Mouse (Mus musculus): Measurements from ENCODE around the gene 1700001F09Rik.
"Not testable (repeated sequence)": the region's sequence is repeated elsewhere in the genome, so short reads cannot be mapped to it uniquely, and the experiment has no call there.

Gene 1700001F09Rik

DNA sequence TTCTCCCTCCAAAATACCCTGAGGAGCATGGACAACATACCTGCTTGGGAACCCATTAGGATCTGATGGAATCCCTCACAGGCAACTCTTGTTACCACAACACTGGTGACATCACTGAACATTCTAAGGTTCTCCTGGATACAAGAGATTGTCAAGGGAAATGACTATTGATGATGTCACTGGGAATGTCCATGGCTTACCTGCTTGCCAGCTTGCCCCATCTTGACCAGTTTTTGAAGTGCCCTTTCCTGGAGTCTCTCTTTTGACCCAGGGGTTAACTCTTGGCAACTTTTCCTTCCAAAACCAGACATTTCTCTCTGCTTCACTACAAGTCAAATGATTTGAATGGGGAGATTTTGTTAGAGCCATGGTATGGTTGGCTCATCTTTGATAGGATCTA lies at the start of gene 1700001F09Rik:
TSS of gene 1700001F09Rik (minus strand) at position 101 of the 400 bp plus-strand sequence.
- DNase-seq (ENCODE audit: low spot score in 2 of 2): not testable (repeated sequence)

DNA sequence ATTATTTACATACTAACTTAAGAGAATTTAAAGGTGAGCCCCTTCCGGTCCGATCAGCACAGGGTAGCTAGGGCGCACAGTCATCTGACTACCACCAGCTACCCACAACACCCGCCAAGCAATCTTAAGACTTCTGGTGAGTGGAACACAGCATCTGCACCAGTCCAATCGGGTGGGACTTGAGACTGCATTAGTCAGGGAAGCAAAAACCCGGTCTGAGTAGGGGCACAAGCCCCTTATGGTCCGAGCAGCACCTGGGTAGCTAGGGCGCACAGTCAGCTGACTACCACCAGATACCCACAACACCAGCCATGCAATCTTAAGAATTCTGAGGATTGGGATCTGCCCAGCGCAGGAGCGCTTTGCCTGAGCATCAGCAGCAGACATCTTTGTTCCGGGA lies 14.1 kb upstream of the 1700001F09Rik start:
- DNase-seq (ENCODE audit: low spot score in 2 of 2): not testable (repeated sequence)

DNA sequence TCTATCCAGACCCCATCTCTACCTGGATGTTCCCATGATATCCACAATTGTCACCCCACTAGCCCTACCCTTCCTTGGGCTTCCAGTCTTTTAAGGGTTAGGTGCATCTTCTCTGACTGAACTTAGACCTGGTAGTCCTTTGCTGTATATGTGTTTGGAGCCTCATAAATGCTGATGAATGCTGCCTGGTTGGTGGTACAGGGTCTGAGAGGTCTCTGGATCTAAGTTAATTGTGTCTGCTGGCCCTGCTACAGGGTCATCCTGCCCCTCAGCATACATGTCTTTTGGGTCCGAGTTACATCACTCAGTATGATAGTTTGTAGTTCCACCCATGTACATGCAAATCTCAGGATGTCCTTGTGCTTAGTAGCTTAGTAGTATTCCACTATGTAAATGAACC lies 11.6 kb upstream of the 1700001F09Rik start:
- DNase-seq (ENCODE audit: low spot score in 2 of 2): peak; percentile 6 to 7

DNA sequence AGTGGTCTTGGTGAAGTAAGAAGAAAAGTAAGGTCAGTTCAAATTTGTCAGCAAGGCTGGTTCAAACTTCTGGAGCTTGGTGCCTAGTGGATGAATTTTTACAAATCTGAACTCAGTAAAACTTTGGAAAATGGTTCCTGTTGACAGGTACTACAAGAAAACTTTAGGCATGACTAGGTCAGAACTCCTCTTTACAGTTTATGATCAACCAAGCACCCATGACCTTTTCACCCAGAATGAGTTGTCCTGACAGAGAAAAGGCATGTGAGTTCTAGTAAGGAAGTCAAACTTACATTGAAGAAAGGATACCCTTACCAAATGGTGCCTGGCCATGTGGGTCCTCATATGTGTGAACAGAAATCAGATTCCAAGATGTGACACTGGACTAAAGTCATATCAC lies 9.9 kb upstream of the 1700001F09Rik start:
- not testable (repeated sequence) for DNase-seq (ENCODE audit: low spot score in 2 of 2)

DNA sequence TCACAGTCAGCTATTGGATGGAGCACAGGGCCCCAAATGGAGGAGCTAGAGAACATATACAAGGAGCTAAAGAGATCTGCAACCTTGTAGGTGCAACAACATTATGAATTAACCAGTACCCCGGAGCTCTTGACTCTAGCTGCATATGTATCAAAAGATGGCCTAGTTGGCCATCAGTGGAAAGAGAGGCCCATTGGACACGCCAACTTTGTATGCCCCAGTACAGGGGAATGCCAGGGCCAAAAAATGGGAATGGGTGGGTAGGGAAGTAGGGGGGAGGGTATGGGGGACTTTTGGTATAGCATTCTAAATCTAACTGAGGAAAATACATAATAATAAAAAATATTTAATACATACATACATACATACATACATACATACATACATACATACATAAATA lies 5.3 kb upstream of the 1700001F09Rik start:
- not testable (repeated sequence) for DNase-seq (ENCODE audit: low spot score in 2 of 2)

DNA sequence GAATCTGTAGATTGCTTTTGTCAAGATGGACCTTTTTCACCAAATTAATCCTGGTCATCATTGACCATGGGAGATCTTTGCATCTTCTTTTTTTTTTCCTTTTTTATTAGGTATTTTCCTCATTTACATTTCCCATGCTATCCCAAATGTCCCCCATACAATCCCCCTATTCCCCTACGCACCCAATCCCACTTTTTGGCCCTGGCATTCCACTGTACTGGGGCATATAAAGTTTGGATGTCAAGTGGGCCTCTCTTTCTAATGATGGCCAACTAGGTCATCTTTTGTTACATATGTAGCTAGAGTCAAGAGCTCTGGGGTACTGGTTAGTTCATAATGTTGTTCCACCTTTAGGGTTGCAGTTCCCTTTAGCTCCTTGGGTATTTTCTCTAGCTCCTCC lies 10.0 kb downstream of the 1700001F09Rik start:
- not testable (repeated sequence) for DNase-seq (ENCODE audit: low spot score in 2 of 2)

DNA sequence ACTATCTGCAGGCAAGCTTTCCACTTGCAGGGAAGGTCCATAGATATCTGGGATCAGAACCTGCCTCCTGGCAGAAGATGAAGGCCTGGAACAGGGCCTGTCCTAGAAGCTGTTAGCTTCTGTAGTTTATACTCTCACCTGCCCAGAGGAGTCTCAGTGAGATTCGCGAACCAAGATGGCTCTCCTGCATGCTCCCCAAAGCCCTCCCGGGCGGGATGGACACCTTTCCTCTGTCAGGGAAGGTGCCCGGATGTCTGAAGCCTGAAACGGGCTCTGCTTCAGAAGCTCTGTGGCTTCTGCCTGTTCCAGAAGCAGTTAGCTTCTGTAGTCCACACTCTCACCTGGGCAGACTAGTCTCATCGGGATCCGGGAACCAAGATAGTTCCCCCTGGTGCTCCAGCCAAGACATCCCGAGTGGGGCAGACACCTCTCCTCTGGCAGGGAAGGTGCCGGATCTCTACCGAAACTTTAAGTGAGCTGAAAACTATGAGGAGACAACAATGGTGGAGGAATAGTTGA lies 16.2 kb downstream of the 1700001F09Rik start:
- not testable (repeated sequence) for DNase-seq (ENCODE audit: low spot score in 2 of 2)

DNA sequence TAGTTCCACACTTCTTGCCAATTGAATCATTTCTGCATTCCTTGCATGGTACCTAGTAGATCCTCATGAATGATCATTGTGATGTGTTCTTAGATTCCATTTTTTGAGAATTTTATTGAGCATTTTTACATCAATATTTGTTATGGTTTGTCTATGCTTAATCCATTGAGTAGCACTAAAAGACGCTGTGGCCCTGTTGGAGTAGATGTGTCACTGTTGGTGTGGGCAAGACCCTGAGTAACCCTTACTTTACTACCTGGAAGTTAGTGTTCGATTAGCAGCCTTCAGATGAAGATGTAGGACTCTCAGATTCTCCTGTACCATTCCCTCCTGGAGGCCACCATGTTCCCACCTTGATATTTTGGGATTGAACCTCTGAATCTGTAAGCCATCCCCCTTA lies 19.0 kb downstream of the 1700001F09Rik start:
- not testable (repeated sequence) for DNase-seq (ENCODE audit: low spot score in 2 of 2)

DNA sequence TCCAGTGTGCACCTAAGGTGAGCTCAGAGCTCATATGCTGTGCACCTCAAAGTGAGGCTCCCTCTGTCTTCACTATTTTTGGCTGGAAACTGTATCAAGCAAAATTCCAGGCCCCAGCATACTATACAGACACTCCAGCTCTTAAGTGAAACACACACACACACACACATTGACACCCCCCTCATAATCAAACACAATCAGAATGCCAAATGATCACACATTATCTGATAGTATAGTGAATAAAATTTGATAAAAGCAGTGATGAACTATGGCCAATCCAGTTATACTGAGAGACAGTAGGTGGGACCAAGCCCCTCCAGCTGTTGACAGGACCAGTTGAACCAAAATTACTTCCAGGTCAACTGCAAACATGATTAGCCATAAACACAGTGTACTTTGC lies 28.1 kb downstream of the 1700001F09Rik start:
- DNase-seq (ENCODE audit: low spot score in 2 of 2): not testable (repeated sequence)

DNA sequence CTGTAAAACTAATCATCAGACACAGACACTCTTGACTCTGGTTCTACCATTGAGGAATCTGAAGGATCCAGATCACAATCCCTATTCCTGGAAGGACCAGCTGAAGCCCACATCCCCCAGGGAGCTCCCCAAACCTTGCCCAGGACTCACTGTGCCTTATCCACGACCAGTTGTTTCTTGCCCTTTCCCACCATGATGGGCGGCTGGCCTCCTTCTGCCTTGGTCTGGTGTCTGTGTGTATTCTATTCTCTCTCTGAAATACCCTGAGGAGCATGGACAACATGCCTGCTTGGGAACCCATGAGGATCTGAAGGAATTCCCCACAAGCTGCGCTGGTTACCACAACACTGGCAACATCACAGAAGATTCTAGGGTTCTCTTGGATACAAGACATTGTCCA lies 54.1 kb downstream of the 1700001F09Rik start, which contains the start of gene Gm8127:
TSS of gene Gm8127 (minus strand) at position 330 of the 400 bp plus-strand sequence.
- not testable (repeated sequence) for DNase-seq (ENCODE audit: low spot score in 2 of 2)

All from thymus, postnatal 10 days (tissue).